Mouse (Mus musculus): Measurements from ENCODE around the gene Uts2. TPM values are rescaled to one million over a fixed set of nuclear protein-coding genes. Genes with fewer than 3 reads are reported as not detected.

The Uts2 gene
- total and polyA plus RNA-seq, 3 experiments, result not detected

DNA sequence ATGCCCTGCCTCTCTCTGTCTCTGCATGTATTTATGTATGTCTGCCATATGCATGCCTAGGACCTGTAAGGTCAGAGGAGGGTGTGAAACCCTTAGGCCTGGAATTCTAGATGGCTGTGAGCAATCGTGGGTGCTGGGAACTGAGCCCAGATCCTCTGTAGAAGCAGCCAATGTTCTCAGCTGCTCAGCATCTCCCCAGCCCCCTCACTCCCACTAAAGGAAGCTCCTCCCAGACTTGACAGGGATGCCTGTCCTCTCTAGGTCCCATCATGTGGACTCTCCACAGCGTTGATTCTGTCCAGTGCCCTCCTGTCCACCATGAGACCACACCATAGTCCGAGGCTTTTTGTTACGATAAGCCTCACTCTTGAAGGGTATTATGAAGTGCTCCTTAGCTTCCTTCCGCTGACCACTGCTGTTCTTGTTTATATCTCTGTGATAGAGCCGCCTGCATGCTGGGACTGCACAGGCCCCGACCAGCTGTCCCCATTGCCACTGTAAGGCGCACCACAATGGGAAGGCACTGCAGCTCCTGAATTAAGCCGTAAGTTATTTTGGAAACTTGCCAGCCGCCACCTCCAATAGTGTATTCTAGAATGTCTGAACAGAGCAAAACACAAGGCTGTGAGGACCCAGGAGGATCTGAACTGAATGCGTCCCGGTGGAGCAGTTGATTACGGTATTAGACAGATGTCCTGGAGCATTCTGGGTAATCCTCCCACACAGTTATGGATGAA is 40.4 kb upstream of the Uts2 start:
- no peak for TF ChIP-seq MXI1 (IDR thresholded peaks at IDR 0.05; ENCODE audit: low read depth, low read length)
- no peak for DNase-seq (ENCODE audit: low read depth, low spot score)
- H3K4me3 ChIP-seq (ENCODE audit: control insufficient read depth in 1 of 2, insufficient read depth in 1 of 2, low read depth in 2 of 2, low read length in 2 of 2), result no peak overlapping the region

DNA sequence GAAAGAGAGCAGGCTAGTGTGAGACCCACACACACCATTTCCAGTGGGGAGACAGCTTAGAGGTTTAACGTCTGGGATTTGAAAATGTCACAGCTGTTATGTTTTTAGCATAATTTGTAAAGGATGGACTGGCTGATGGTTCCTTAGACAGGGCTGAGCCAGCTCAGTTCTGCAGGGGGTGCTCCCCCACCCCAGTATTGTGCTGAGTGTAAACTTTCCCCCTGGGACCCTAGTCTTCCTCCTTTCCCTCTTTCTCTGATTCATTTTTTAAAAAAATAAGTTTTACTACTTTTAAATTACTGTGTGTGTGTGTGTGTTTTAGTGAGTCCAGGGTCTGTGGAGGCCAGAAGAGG is 39.8 kb upstream of the Uts2 start:
- no peak overlapping the region for H3K27ac ChIP-seq (ENCODE audit: control insufficient read depth, low read depth, low read length)
- H3K4me1 ChIP-seq (ENCODE audit: control insufficient read depth in 1 of 2, insufficient read depth in 2 of 2, low read length in 2 of 2), result no peaks in the 10 kb centered on the region

More for the DNA sequence above, 40.4 kb upstream of the Uts2 start:
- no peak overlapping the region for H3K27ac ChIP-seq (ENCODE audit: control insufficient read depth, low read depth, low read length)
- no peaks in the 10 kb centered on the region for H3K79me2 ChIP-seq (ENCODE audit: control insufficient read depth, insufficient read depth, low read length, poor library complexity)
- no peaks in the 10 kb centered on the region for H3K36me3 ChIP-seq (ENCODE audit: control insufficient read depth in 1 of 2, insufficient read depth in 2 of 2, low read length in 2 of 2)
- H3K9ac ChIP-seq (ENCODE audit: control insufficient read depth, low read depth, low read length, poor library complexity, severe bottlenecking), result no peak overlapping the region
- peaks cover 0 to 1% of the 10 kb centered on the region in 2 experiments; a peak in 3 of 4 replicates for H3K27me3 ChIP-seq (ENCODE audit: control insufficient read depth in 1 of 2, insufficient read depth in 2 of 2, low read length in 2 of 2)
- H3K9me3 ChIP-seq (replicated peaks; ENCODE audit: insufficient read depth, low read length), result no peaks in the 10 kb centered on the region
- H3K4me1 ChIP-seq (ENCODE audit: control insufficient read depth in 1 of 2, insufficient read depth in 2 of 2, low read length in 2 of 2), result no peaks in the 10 kb centered on the region

DNA sequence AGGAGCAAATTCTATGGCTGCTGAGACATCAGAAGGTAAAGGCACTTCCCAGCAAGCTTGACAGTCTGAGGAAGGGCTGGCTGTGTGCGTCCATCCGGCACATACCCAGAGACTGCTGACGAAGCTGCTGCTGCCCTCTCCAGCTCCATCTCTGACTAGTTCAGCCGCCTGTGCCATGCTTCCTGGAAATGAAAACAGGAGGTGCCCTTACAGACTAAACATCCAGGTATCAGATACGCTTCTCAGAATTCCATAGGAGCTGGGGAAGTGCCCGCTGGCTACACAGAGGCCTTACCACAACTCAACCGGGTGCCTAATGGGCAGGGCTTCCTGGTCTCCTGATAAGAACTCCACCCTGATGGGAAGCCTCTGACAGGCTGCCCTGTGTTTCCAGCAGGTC is 38.4 kb upstream of the Uts2 start:
- no peaks in the 10 kb centered on the region for H3K79me2 ChIP-seq (ENCODE audit: control insufficient read depth, insufficient read depth, low read length, poor library complexity)
- H3K9me3 ChIP-seq (replicated peaks; ENCODE audit: insufficient read depth, low read length), result no peaks in the 10 kb centered on the region
- no peak for TF ChIP-seq MAX (IDR thresholded peaks at IDR 0.05; ENCODE audit: low read length)
- TF ChIP-seq MAFK (IDR thresholded peaks at IDR 0.05; ENCODE audit: borderline replicate concordance, low read depth, low read length), result no peak
- no peak for TF ChIP-seq JUND (IDR thresholded peaks at IDR 0.05; ENCODE audit: low read depth, low read length)
- TF ChIP-seq GATA1 (IDR thresholded peaks at IDR 0.05; ENCODE audit: low read depth, low read length), result no peak
- no peak for TF ChIP-seq POLR2AphosphoS2 (IDR thresholded peaks at IDR 0.05; ENCODE audit: low read length)
- no peak for TF ChIP-seq RCOR1 (IDR thresholded peaks at IDR 0.05; ENCODE audit: low read depth, low read length)
- TF ChIP-seq ZNF384 (IDR thresholded peaks at IDR 0.05; ENCODE audit: low read depth, low read length), result no peak
- TF ChIP-seq MYB (IDR thresholded peaks at IDR 0.05; ENCODE audit: low read depth, low read length), result no peak
- no peaks in the 10 kb centered on the region; a peak in 2 of 4 replicates for H3K27me3 ChIP-seq (ENCODE audit: control insufficient read depth in 1 of 2, insufficient read depth in 2 of 2, low read length in 2 of 2)
- H3K36me3 ChIP-seq (ENCODE audit: control insufficient read depth in 1 of 2, insufficient read depth in 2 of 2, low read length in 2 of 2), result no peaks in the 10 kb centered on the region
- H3K9ac ChIP-seq (ENCODE audit: control insufficient read depth, low read depth, low read length, poor library complexity, severe bottlenecking), result no peak overlapping the region
- H3K4me1 ChIP-seq (ENCODE audit: control insufficient read depth in 1 of 2, insufficient read depth in 2 of 2, low read length in 2 of 2), result no peaks in the 10 kb centered on the region
- no peak for DNase-seq (ENCODE audit: low read depth, low spot score)
- H3K4me3 ChIP-seq (ENCODE audit: control insufficient read depth in 1 of 2, insufficient read depth in 1 of 2, low read depth in 2 of 2, low read length in 2 of 2), result no peak overlapping the region
- no peak overlapping the region for H3K27ac ChIP-seq (ENCODE audit: control insufficient read depth, low read depth, low read length)

More for the DNA sequence above, 39.8 kb upstream of the Uts2 start:
- Histone ChIP-seq H3K79me2 (ENCODE audit: control insufficient read depth, insufficient read depth, low read length, poor library complexity) (no peaks in the 10 kb centered on the region), H3K9me3 (replicated peaks; ENCODE audit: insufficient read depth, low read length) (no peaks in the 10 kb centered on the region), H3K27me3 (ENCODE audit: control insufficient read depth in 1 of 2, insufficient read depth in 2 of 2, low read length in 2 of 2) (no peaks in the 10 kb centered on the region; a peak in 2 of 4 replicates), H3K4me3 (ENCODE audit: control insufficient read depth in 1 of 2, insufficient read depth in 1 of 2, low read depth in 2 of 2, low read length in 2 of 2) (no peak overlapping the region), H3K9ac (ENCODE audit: control insufficient read depth, low read depth, low read length, poor library complexity, severe bottlenecking) (no peak overlapping the region), H3K36me3 (ENCODE audit: control insufficient read depth in 1 of 2, insufficient read depth in 2 of 2, low read length in 2 of 2) (no peaks in the 10 kb centered on the region)
- TF ChIP-seq TCF12 (IDR thresholded peaks at IDR 0.05; ENCODE audit: low read depth, low read length) (no peak), MXI1 (IDR thresholded peaks at IDR 0.05; ENCODE audit: low read depth, low read length) (no peak), MYB (IDR thresholded peaks at IDR 0.05; ENCODE audit: low read depth, low read length) (no peak), NELFE (IDR thresholded peaks at IDR 0.05; ENCODE audit: low read depth, low read length) (no peak), HCFC1 (IDR thresholded peaks at IDR 0.05; ENCODE audit: low read depth, low read length) (no peak), GATA1 (IDR thresholded peaks at IDR 0.05; ENCODE audit: low read depth, low read length) (no peak), TAL1 (IDR thresholded peaks at IDR 0.05; ENCODE audit: low read length) (no peak), MAZ (IDR thresholded peaks at IDR 0.05; ENCODE audit: low read depth, low read length) (no peak), POLR2AphosphoS5 (IDR thresholded peaks at IDR 0.05; ENCODE audit: borderline replicate concordance, low read depth, low read length) (no peak), CHD2 (IDR thresholded peaks at IDR 0.05; ENCODE audit: low read length) (no peak), BHLHE40 (IDR thresholded peaks at IDR 0.05; ENCODE audit: borderline replicate concordance, low read depth, low read length) (no peak), UBTF (IDR thresholded peaks at IDR 0.05; ENCODE audit: borderline replicate concordance, insufficient read depth, low read depth, low read length) (no peak), EP300 (IDR thresholded peaks at IDR 0.05; ENCODE audit: low read depth in 1 of 2, low read length in 2 of 2) (no peak), MYC (IDR thresholded peaks at IDR 0.05; ENCODE audit: low read depth, low read length) (no peak)
- no peak for DNase-seq (ENCODE audit: low read depth, low spot score)
